Mouse (Mus musculus) cerebellum, adult 18-20 months (tissue): ENCODE results near the gene Syn1.

Experiments used
- DNase-seq, 2 experiments: peaks; one replicate each; pipeline ENCODE4 v3.0.0; 2021

Gene Syn1

GRCm38 (mm10) chrX:20920844-20921364 is at the start of gene Syn1:
TSS of gene Syn1 (minus strand) at chrX:20921004.
- peak; percentile 87 to 91 for DNase-seq

- peak; percentile 88 to 90 for DNase-seq
These were observed 40.9 kb upstream of the Syn1 start, which contains the start of gene Uxt for GRCm38 (mm10) chrX:20961477-20962378. TSS of gene Uxt (minus strand) at chrX:20962017.

GRCm38 (mm10) chrX:20950191-20950880 is 29.5 kb upstream of the Syn1 start, which contains the start of gene Elk1:
TSS of gene Elk1 (minus strand) at chrX:20950608.
- peak; percentile 78 to 88 for DNase-seq

GRCm38 (mm10) chrX:20946055-20946454 is 25.3 kb upstream of the Syn1 start:
- peak; percentile 66 for DNase-seq

- DNase-seq: no peak
These were observed 11.2 kb upstream of the Syn1 start for GRCm38 (mm10) chrX:20931963-20932362.

- DNase-seq: no peak
These were observed 10.6 kb upstream of the Syn1 start, which contains the start of gene Cfp for GRCm38 (mm10) chrX:20931364-20931763. TSS of gene Cfp (minus strand) at chrX:20931555.

- no peak for DNase-seq
These were observed 9.1 kb upstream of the Syn1 start for GRCm38 (mm10) chrX:20929859-20930258.

- DNase-seq: no peak
These were observed 4.2 kb upstream of the Syn1 start for GRCm38 (mm10) chrX:20924976-20925375.

- no peak for DNase-seq
These were observed 2.7 kb upstream of the Syn1 start for GRCm38 (mm10) chrX:20923506-20923905.

- no peak for DNase-seq
These were observed 562 bp upstream of the Syn1 start for GRCm38 (mm10) chrX:20921366-20921765.

- no peak for DNase-seq
These were observed 458 bp downstream of the Syn1 start for GRCm38 (mm10) chrX:20920249-20920843.

- no peak for DNase-seq
These were observed 5.7 kb downstream of the Syn1 start for GRCm38 (mm10) chrX:20915075-20915474.

- no peak for DNase-seq
These were observed 7.1 kb downstream of the Syn1 start for GRCm38 (mm10) chrX:20913726-20914125.

GRCm38 (mm10) chrX:20910074-20910473 is 10.7 kb downstream of the Syn1 start:
- no peak for DNase-seq

- DNase-seq: no peak
These were observed 45.6 kb downstream of the Syn1 start for GRCm38 (mm10) chrX:20875241-20875640.

- no peak for DNase-seq
These were observed 47.8 kb downstream of the Syn1 start for GRCm38 (mm10) chrX:20872928-20873500.

- no peak for DNase-seq
These were observed 50.8 kb downstream of the Syn1 start, which contains the start of gene Timp1 for GRCm38 (mm10) chrX:20869962-20870513. TSS of gene Timp1 (plus strand) at chrX:20870166.

GRCm38 (mm10) chrX:20869203-20869602 is 51.6 kb downstream of the Syn1 start:
- no peak for DNase-seq

GRCm38 (mm10) chrX:20868091-20868490 is 52.7 kb downstream of the Syn1 start:
- no peak for DNase-seq

- DNase-seq: peak in 1 of 2 experiments; percentile 25
These were observed 57.4 kb downstream of the Syn1 start for GRCm38 (mm10) chrX:20863161-20864101.
